Mouse (Mus musculus): ENCODE results near the gene Ttll12. TPM values are rescaled to one million over a fixed set of nuclear protein-coding genes. Genes with fewer than 3 reads are reported as not detected.

The Ttll12 gene
- polyA plus RNA-seq (2015; fragmentation: Nextera tagmentation; extraction: Ambion mirVana) = 45.3 and 46.3 TPM in 2 replicates

- under 1% methylated on average over 68 of the region's 68 CpGs for WGBS
- Histone ChIP-seq H3K9me3 (no peaks in the 10 kb centered on the region), H3K9ac (peak within 1 kb of the TSS; percentile 69), H3K4me3 (peak within 1 kb of the TSS; percentile 65), H3K27ac (replicated peaks) (peak within 1 kb of the TSS; percentile 78), H3K36me3 (no peaks in the 10 kb centered on the region), H3K4me1 (replicated peaks) (peaks cover 28% of the 10 kb centered on the region), H3K27me3 (no peaks in the 10 kb centered on the region), H3K4me2 (peak within 1 kb of the TSS; percentile 66)
- peak; percentile 95 for ATAC-seq (ENCODE audit: low FRiP score, low read depth)
Measured at GRCm38 (mm10) chr15:83594513-83595363, at the start of gene Ttll12. TSS of gene Ttll12 (minus strand) at chr15:83595157.

GRCm38 (mm10) chr15:83642518-83642917, 47.6 kb upstream of the Ttll12 start:
- no peaks in the 10 kb centered on the region for H3K36me3 ChIP-seq
- H3K4me1 ChIP-seq (replicated peaks) = no peaks in the 10 kb centered on the region
- no peak overlapping the region for H3K4me3 ChIP-seq
- 94% methylated on average over 6 of the region's 6 CpGs for WGBS
- H3K4me2 ChIP-seq = no peak overlapping the region
- no peak overlapping the region for H3K27ac ChIP-seq (replicated peaks)
- no peaks in the 10 kb centered on the region for H3K9me3 ChIP-seq
- no peaks in the 10 kb centered on the region for H3K27me3 ChIP-seq
- no peak for ATAC-seq (ENCODE audit: low FRiP score, low read depth)
- no peak overlapping the region for H3K9ac ChIP-seq

- Histone ChIP-seq H3K9ac (no peak overlapping the region), H3K36me3 (no peaks in the 10 kb centered on the region), H3K9me3 (no peaks in the 10 kb centered on the region), H3K27me3 (no peaks in the 10 kb centered on the region), H3K4me3 (no peak overlapping the region), H3K4me1 (replicated peaks) (no peaks in the 10 kb centered on the region), H3K27ac (replicated peaks) (no peak overlapping the region), H3K4me2 (no peak overlapping the region)
- WGBS = 74% methylated on average over 4 of the region's 4 CpGs
- ATAC-seq (ENCODE audit: low FRiP score, low read depth) = no peak
Measured at GRCm38 (mm10) chr15:83640208-83640607, 45.3 kb upstream of the Ttll12 start.

- H3K27me3 ChIP-seq = no peaks in the 10 kb centered on the region
- H3K4me3 ChIP-seq = no peak overlapping the region
- no peak overlapping the region for H3K4me2 ChIP-seq
- H3K9me3 ChIP-seq = no peaks in the 10 kb centered on the region
- H3K4me1 ChIP-seq (replicated peaks) = no peaks in the 10 kb centered on the region
- H3K36me3 ChIP-seq = no peaks in the 10 kb centered on the region
- no peak overlapping the region for H3K9ac ChIP-seq
- H3K27ac ChIP-seq (replicated peaks) = no peak overlapping the region
- ATAC-seq (ENCODE audit: low FRiP score, low read depth) = no peak
- WGBS = 57% methylated on average over 3 of the region's 3 CpGs
Measured at GRCm38 (mm10) chr15:83639160-83639559, 44.2 kb upstream of the Ttll12 start.

- WGBS = 73% methylated on average over 20 of the region's 20 CpGs
- no peaks in the 10 kb centered on the region for H3K9me3 ChIP-seq
- no peak overlapping the region for H3K4me2 ChIP-seq
- no peaks in the 10 kb centered on the region for H3K36me3 ChIP-seq
- no peak overlapping the region for H3K4me3 ChIP-seq
- H3K4me1 ChIP-seq (replicated peaks) = no peaks in the 10 kb centered on the region
- H3K27ac ChIP-seq (replicated peaks) = no peak overlapping the region
- H3K9ac ChIP-seq = no peak overlapping the region
- ATAC-seq (ENCODE audit: low FRiP score, low read depth) = no peak
- no peaks in the 10 kb centered on the region for H3K27me3 ChIP-seq
Measured at GRCm38 (mm10) chr15:83638196-83638899, 43.4 kb upstream of the Ttll12 start.

GRCm38 (mm10) chr15:83636759-83637158, 41.8 kb upstream of the Ttll12 start:
- WGBS = 72% methylated on average over 6 of the region's 6 CpGs
- Histone ChIP-seq H3K36me3 (no peaks in the 10 kb centered on the region), H3K4me2 (no peak overlapping the region), H3K4me1 (replicated peaks) (no peaks in the 10 kb centered on the region), H3K27me3 (no peaks in the 10 kb centered on the region), H3K9me3 (no peaks in the 10 kb centered on the region), H3K4me3 (no peak overlapping the region), H3K9ac (no peak overlapping the region), H3K27ac (replicated peaks) (no peak overlapping the region)
- no peak for ATAC-seq (ENCODE audit: low FRiP score, low read depth)

GRCm38 (mm10) chr15:83635251-83635650, 40.3 kb upstream of the Ttll12 start:
- no peaks in the 10 kb centered on the region for H3K36me3 ChIP-seq
- H3K9ac ChIP-seq = no peak overlapping the region
- H3K4me3 ChIP-seq = no peak overlapping the region
- H3K9me3 ChIP-seq = no peaks in the 10 kb centered on the region
- no peaks in the 10 kb centered on the region for H3K4me1 ChIP-seq (replicated peaks)
- no peak overlapping the region for H3K27ac ChIP-seq (replicated peaks)
- no peak for ATAC-seq (ENCODE audit: low FRiP score, low read depth)
- no peaks in the 10 kb centered on the region for H3K27me3 ChIP-seq
- no peak overlapping the region for H3K4me2 ChIP-seq
- WGBS = 54% methylated on average over 3 of the region's 3 CpGs

- no peak for ATAC-seq (ENCODE audit: low FRiP score, low read depth)
- WGBS = 7% methylated on average over 1 of the region's 1 CpGs
- Histone ChIP-seq H3K27ac (replicated peaks) (no peak overlapping the region), H3K9me3 (no peaks in the 10 kb centered on the region), H3K9ac (no peak overlapping the region), H3K4me2 (no peak overlapping the region), H3K4me3 (no peak overlapping the region), H3K36me3 (no peaks in the 10 kb centered on the region), H3K4me1 (replicated peaks) (no peaks in the 10 kb centered on the region), H3K27me3 (no peaks in the 10 kb centered on the region)
Measured at GRCm38 (mm10) chr15:83634076-83634475, 39.1 kb upstream of the Ttll12 start.

- Histone ChIP-seq H3K9me3 (no peaks in the 10 kb centered on the region), H3K27ac (replicated peaks) (no peak overlapping the region), H3K4me1 (replicated peaks) (no peaks in the 10 kb centered on the region), H3K27me3 (no peaks in the 10 kb centered on the region), H3K4me3 (no peak overlapping the region), H3K4me2 (no peak overlapping the region), H3K36me3 (no peaks in the 10 kb centered on the region), H3K9ac (no peak overlapping the region)
- 86% methylated on average over 7 of the region's 7 CpGs for WGBS
- no peak for ATAC-seq (ENCODE audit: low FRiP score, low read depth)
Measured at GRCm38 (mm10) chr15:83631071-83631470, 36.1 kb upstream of the Ttll12 start.

- 79% methylated on average over 3 of the region's 3 CpGs for WGBS
- H3K9ac ChIP-seq = no peak overlapping the region
- H3K4me3 ChIP-seq = no peak overlapping the region
- H3K4me1 ChIP-seq (replicated peaks) = no peaks in the 10 kb centered on the region
- no peak overlapping the region for H3K27ac ChIP-seq (replicated peaks)
- H3K36me3 ChIP-seq = no peaks in the 10 kb centered on the region
- no peaks in the 10 kb centered on the region for H3K9me3 ChIP-seq
- H3K4me2 ChIP-seq = no peak overlapping the region
- H3K27me3 ChIP-seq = no peaks in the 10 kb centered on the region
- no peak for ATAC-seq (ENCODE audit: low FRiP score, low read depth)
Measured at GRCm38 (mm10) chr15:83629716-83630115, 34.8 kb upstream of the Ttll12 start.

- H3K9ac ChIP-seq = no peak overlapping the region
- WGBS = 93% methylated on average over 2 of the region's 2 CpGs
- H3K36me3 ChIP-seq = no peaks in the 10 kb centered on the region
- no peaks in the 10 kb centered on the region for H3K9me3 ChIP-seq
- H3K4me1 ChIP-seq (replicated peaks) = no peaks in the 10 kb centered on the region
- H3K27ac ChIP-seq (replicated peaks) = no peak overlapping the region
- H3K4me3 ChIP-seq = no peak overlapping the region
- H3K27me3 ChIP-seq = no peaks in the 10 kb centered on the region
- ATAC-seq (ENCODE audit: low FRiP score, low read depth) = no peak
- H3K4me2 ChIP-seq = no peak overlapping the region
Measured at GRCm38 (mm10) chr15:83626142-83626645, 31.2 kb upstream of the Ttll12 start.

- WGBS = 93% methylated on average over 3 of the region's 3 CpGs
- Histone ChIP-seq H3K4me2 (no peak overlapping the region), H3K4me3 (no peak overlapping the region), H3K4me1 (replicated peaks) (no peaks in the 10 kb centered on the region), H3K9ac (no peak overlapping the region), H3K36me3 (no peaks in the 10 kb centered on the region), H3K27ac (replicated peaks) (no peak overlapping the region), H3K9me3 (no peaks in the 10 kb centered on the region), H3K27me3 (no peaks in the 10 kb centered on the region)
- ATAC-seq (ENCODE audit: low FRiP score, low read depth) = no peak
Measured at GRCm38 (mm10) chr15:83615245-83615644, 20.3 kb upstream of the Ttll12 start.
